Mouse (Mus musculus) thymus, postnatal 36 days (tissue): Measurements from ENCODE around the gene Vac14.

ENCODE experiments used
- DNase-seq, 2 experiments: peaks; one replicate each; pipeline ENCODE4 v3.0.0; 2022; ENCODE audit warnings: mixed read lengths in 2 of 2

Gene Vac14

GRCm38 (mm10) chr8:110694826-110695225, 76.4 kb downstream of the Vac14 start:
- no peak for DNase-seq

DNA sequence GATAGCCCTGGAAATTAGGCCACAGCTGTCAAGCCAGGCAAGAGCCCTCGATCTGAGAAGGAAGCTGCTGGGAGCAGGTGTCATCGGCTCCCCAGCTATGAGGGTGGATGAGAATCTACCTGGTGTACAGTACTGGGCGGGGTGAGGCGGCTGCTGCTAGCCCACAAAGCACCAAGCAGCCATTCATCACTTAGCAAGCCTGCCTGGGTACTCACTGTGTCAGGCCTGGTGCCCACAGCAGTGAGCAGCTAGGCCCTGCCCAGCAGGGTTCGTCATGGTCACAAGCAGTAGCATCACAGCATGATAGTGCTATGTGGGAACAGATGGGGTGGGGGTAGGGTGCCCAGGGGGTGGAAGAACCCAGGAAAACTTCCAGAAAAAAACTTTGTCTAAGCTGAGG, 77.0 kb downstream of the Vac14 start:
- no peak for DNase-seq

GRCm38 (mm10) chr8:110696051-110696450, 77.7 kb downstream of the Vac14 start:
- DNase-seq, result no peak

DNA sequence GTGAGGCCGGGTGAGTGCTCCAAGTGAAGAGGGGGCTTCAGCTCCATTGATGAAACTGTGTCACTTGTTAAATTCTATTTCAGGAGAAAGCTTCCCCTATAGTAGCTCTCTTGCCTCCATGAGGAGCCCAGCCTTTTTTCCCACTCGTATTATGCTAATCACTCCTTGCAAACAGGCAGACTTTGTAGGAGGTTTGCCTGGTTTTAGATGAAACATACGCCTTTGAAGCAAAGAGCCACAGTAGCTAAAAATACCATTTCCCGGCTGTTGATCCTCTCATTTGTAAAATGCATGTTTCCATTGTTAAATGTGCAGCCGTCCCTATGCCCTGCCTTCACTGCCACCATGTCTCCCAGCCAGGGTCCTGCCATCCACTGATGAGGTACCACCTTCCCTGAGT, 79.2 kb downstream of the Vac14 start:
- no peak for DNase-seq

GRCm38 (mm10) chr8:110698098-110698497, 79.7 kb downstream of the Vac14 start:
- no peak for DNase-seq

GRCm38 (mm10) chr8:110699501-110699900, 81.1 kb downstream of the Vac14 start:
- DNase-seq, result no peak

DNA sequence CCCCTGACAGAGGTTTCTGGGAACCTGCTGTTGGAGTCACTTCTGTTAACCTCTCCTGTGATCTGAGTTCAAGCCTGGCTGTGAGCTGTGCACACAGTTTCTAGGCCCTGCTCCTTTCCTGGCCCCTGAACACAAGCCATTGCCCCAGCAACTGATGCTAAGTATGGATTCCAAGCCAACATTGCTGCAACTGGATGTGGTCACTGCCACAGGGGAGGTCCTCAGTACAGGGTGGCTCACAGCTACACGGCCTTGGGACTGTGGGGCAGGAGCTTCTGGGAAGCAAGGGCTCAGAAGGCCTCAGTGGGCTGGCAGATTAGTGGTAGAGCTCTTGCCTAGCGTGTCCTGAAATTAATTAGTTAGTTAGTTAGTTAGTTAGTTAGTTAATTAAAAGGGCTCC, 82.2 kb downstream of the Vac14 start:
- DNase-seq, result no peak

- DNase-seq, result no peak
Measured at GRCm38 (mm10) chr8:110702636-110703459, 84.5 kb downstream of the Vac14 start.

- no peak for DNase-seq
Measured at GRCm38 (mm10) chr8:110703460-110704061, 85.2 kb downstream of the Vac14 start.

DNA sequence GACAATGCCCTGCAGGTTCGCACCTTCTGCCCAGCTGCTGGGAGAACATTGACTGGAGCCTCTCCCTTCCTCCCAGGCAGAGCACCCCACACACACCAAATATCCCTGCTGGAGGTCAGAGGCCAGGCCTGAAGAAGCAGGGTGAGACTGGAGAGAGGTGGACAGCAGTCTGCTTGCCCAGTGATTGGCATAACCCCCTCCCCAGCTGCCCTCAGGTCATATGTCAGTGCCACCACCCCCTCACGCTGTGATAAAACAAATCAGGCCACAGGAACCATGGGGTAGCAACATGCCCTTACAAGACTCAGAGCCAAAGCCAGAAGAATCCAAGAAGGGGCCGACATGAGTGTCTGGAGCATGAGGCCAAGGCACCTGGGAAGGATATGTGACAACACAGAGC, 85.7 kb downstream of the Vac14 start:
- DNase-seq, result no peak

GRCm38 (mm10) chr8:110705391-110706287, 87.3 kb downstream of the Vac14 start:
- no peak for DNase-seq

DNA sequence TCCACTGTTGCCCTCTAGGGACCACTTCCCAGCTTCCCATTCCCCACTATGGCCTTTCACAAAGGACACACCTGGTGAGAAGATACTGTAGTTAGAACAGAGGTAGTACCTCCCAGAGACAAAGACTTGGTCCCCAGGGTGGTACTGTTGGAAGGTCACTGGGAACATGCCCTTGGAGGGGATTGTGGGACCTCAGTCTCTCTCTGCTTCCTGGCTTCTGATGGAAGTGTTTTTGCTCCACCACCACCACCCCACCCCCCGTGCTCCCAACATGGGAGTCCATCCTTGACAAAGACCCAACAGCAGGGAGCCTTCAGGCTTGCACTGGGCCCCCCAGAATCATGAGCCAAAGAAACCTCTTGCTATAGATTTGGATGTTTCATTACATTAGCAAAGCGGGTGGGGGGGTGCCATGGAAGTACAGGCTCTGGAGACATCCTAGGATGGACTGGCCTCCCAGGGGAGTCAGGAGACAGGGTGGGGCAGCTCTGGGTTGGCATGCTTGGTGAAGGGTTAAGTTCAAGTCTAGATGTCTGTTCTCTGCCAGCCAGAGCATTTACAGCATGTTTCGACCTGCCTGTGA, 88.0 kb downstream of the Vac14 start:
- DNase-seq, result no peak

GRCm38 (mm10) chr8:110708429-110708828, 90.0 kb downstream of the Vac14 start:
- DNase-seq, result no peak

GRCm38 (mm10) chr8:110710593-110710992, 92.2 kb downstream of the Vac14 start:
- DNase-seq, result no peak

DNA sequence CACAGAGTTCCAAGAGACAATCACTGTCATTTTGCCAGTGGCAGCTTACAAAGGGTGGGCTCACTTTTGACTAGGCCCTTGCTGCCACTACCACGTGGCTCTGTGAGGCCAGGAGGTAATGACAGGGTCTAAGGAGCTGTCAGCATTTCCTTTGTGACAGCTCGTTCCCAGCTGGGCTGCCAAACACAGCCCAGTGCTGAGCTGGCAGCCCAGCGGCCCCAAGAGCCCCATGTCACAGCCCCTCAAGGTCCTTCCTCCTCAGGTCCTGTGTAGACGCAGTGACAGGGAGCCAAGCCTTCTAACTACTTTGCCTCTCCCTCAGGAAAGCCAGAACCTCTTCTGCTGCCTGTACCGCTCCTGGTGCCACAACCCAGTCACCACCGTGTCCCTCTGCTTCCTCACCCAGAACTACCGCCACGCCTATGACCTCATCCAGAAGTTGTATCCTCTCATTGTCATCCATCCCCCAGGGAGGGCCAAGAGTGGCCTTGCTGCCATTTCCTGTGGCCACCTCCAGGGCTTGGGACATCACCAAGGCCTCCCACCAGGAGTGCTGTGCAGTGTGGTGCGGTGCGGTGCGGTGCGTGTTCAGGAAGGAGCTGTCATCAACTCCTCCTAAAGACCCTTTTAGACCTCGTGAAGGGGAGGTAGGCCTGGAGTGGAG, 93.0 kb downstream of the Vac14 start:
- no peak for DNase-seq

DNA sequence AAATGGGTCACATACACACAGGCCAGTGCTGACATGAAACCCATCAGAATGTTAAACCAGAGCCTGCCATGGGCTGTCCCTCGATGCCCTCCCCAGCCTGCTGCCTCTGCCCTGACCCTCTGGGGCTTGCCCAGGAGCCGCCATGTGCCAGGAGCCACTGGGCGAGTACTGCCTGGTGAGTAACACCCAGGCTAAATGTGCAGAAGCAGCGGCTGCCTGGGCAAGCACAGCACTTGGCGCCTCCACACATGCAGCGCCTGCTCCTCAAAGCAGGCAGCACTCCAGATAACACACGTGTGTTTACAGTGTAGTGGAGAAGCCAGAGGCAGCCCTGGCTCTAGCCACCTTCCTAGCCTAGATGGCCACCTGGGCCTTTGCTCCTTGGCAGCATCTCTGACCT, 94.7 kb downstream of the Vac14 start:
- DNase-seq, result no peak

DNA sequence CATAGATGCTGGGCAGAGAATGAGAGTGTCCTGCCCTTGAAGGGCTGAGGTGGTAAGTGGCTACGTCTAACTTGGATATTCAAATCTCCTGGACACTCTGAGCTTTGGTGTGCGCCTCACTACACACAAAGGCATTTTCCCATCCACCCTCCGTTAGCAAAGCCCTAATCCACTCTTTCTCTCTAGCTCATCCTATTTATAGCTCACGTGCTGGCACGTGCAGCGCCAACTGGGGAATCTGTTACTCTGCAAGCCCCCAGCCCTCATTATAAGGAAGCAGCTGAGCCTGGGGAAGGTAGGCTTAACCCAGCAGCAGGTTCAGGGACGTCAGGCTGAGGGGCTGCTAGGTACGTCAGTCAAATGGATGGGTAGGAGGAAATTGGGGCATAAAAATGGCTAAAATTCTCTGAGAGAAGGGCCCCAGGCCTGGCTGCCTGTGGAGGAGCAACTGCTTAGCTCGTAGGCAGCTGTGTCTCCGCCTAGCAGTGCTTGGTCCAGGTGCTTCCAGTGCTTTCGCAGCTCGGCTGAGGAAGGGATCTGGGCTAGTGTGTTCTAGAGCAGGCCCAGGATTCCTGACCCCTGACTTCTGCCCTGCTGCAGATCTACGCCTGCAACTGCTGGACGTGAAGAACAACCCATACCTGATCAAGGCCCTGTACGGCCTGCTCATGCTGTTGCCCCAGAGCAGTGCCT, 96.6 kb downstream of the Vac14 start:
- DNase-seq, result no peak

- DNase-seq, result no peak
Measured at GRCm38 (mm10) chr8:110716075-110716474, 97.7 kb downstream of the Vac14 start.

DNA sequence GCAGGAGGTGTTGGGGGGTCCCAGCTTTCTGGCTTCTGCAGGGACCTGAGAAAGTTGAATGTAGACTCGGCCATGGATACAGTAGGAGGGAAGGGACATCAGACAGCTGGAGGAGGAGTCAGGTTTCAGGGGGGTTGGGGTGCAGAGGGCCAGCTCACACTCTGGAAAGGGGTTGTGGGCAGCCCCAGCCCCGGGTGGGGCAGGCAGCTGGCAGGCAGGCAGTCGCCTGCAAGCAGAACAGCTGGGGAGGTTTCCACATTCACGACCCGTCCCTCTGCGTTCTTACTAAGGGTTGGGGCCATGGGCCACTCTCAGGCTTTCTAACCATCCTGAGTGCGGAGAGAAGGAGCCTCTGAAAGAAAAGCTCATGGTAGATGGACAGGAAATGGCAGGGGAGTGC, 98.7 kb downstream of the Vac14 start:
- DNase-seq, result no peak

DNA sequence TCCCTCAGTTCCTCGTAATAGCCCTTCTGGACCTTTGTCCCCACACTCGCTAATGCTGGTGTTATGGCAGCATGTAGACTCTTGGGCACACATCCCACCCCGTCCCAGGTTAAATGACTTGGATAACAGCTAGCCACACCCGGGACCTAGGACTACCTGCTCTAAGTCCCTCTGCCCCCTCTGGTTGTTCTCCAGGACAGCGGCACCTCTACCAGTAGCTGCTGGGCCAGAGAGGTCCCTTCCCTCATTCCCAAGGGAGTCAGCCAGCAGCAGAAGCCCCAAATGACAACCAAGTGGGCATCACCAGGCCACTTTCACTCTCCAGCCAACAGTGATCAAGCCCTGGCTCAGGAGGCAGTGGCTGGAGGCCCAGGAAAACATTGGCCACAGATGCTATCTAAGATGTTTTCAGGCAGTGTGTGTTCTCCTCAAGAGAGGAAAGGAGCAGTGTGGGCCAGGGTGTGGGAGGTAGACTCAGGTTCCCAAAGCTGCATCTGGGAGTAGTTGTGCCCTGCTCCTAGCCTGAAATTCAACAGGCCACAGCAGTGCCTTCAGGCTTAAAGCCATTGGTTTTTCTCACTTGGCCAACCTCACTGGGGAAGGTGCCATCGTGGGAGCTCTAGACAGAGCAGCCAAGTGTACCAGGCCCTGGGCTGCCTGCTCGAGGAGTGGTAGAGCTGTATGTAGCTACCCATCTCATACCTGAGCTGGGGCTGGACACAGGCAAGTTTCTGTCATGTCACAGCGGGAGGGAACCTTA, 100.0 kb downstream of the Vac14 start:
- DNase-seq, result no peak
